Mouse (Mus musculus): ENCODE data around the gene Man2b1.
"Not testable (repeated sequence)": the region's sequence is repeated elsewhere in the genome, so short reads cannot be mapped to it uniquely, and the experiment has no call there.

Man2b1 gene

GRCm38 (mm10) chr8:85074167-85074566, 8.9 kb upstream of the Man2b1 start:
- no peak for DNase-seq (ENCODE audit: low spot score)

- no peak for DNase-seq (ENCODE audit: low spot score)
Measured at GRCm38 (mm10) chr8:85074617-85075016, 8.5 kb upstream of the Man2b1 start.

- DNase-seq (ENCODE audit: low spot score) = no peak
Measured at GRCm38 (mm10) chr8:85076001-85076400, 7.1 kb upstream of the Man2b1 start.

GRCm38 (mm10) chr8:85076993-85077392, 6.1 kb upstream of the Man2b1 start:
- peak; percentile 83 for DNase-seq (ENCODE audit: low spot score)

GRCm38 (mm10) chr8:85080214-85080531, 2.9 kb upstream of the Man2b1 start:
- DNase-seq (ENCODE audit: low spot score) = no peak

GRCm38 (mm10) chr8:85080532-85081215, 2.4 kb upstream of the Man2b1 start, which contains the start of gene Wdr83os:
Gene Wdr83os (plus strand): TSS chr8:85080740.
- DNase-seq (ENCODE audit: low spot score) = no peak

GRCm38 (mm10) chr8:85081216-85081555, 1.9 kb upstream of the Man2b1 start, which contains the start of gene Wdr83:
Gene Wdr83 (minus strand): TSS chr8:85081306.
- no peak for DNase-seq (ENCODE audit: low spot score)

GRCm38 (mm10) chr8:85082169-85082568, 901 bp upstream of the Man2b1 start:
- DNase-seq (ENCODE audit: low spot score) = not testable (repeated sequence)

GRCm38 (mm10) chr8:85084633-85085032, 1.6 kb downstream of the Man2b1 start:
- DNase-seq (ENCODE audit: low spot score) = no peak

- DNase-seq (ENCODE audit: low spot score) = no peak
Measured at GRCm38 (mm10) chr8:85086238-85086637, 3.2 kb downstream of the Man2b1 start.

- DNase-seq (ENCODE audit: low spot score) = no peak
Measured at GRCm38 (mm10) chr8:85088771-85089170, 5.7 kb downstream of the Man2b1 start.

- DNase-seq (ENCODE audit: low spot score) = no peak
Measured at GRCm38 (mm10) chr8:85090856-85091255, 7.8 kb downstream of the Man2b1 start.

GRCm38 (mm10) chr8:85091526-85092090, 8.5 kb downstream of the Man2b1 start:
- no peak for DNase-seq (ENCODE audit: low spot score)

GRCm38 (mm10) chr8:85095051-85095450, 12.0 kb downstream of the Man2b1 start:
- no peak for DNase-seq (ENCODE audit: low spot score)

- no peak for DNase-seq (ENCODE audit: low spot score)
Measured at GRCm38 (mm10) chr8:85095566-85095965, 12.5 kb downstream of the Man2b1 start.

- DNase-seq (ENCODE audit: low spot score) = no peak
Measured at GRCm38 (mm10) chr8:85096196-85096595, 13.1 kb downstream of the Man2b1 start.

- no peak for DNase-seq (ENCODE audit: low spot score)
Measured at GRCm38 (mm10) chr8:85096850-85097249, 13.8 kb downstream of the Man2b1 start.

GRCm38 (mm10) chr8:85100076-85100665, 17.1 kb downstream of the Man2b1 start:
- DNase-seq (ENCODE audit: low spot score) = no peak

- DNase-seq (ENCODE audit: low spot score) = no peak
Measured at GRCm38 (mm10) chr8:85113241-85113640, 30.2 kb downstream of the Man2b1 start.

GRCm38 (mm10) chr8:85115501-85115900, 32.4 kb downstream of the Man2b1 start:
- no peak for DNase-seq (ENCODE audit: low spot score)

- DNase-seq (ENCODE audit: low spot score) = no peak
Measured at GRCm38 (mm10) chr8:85116984-85117383, 33.9 kb downstream of the Man2b1 start.

GRCm38 (mm10) chr8:85119052-85119981, 36.2 kb downstream of the Man2b1 start:
- DNase-seq (ENCODE audit: low spot score) = peak; percentile 65

GRCm38 (mm10) chr8:85120251-85120650, 37.2 kb downstream of the Man2b1 start:
- DNase-seq (ENCODE audit: low spot score) = not testable (repeated sequence)

Data from layer of hippocampus, adult 9-10 months (tissue).